Mouse (Mus musculus): ENCODE measurements at regions not wholly inside any gene's neighbourhood (a gene's known extent, or its start where the extent isn't known, plus 50 kb on each side); places are given as distances from the start of the nearest gene placed in this dataset.

- no peak for TF ChIP-seq CTCF (IDR thresholded peaks at IDR 0.05; ENCODE audit: low read depth)
- TF ChIP-seq EP300 (IDR thresholded peaks at IDR 0.05; ENCODE audit: low read depth), result no peak
These were observed 164.3 kb upstream of the Atp1b1 start for GRCm38 (mm10) chr1:164622417-164622816.
